Mouse (Mus musculus): ENCODE measurements around the gene Morf4l1. TPM values are rescaled to one million over a fixed set of nuclear protein-coding genes. Genes with fewer than 3 reads are reported as not detected.
"Not testable (repeated sequence)": the region's sequence is repeated elsewhere in the genome, so short reads cannot be mapped to it uniquely, and the experiment has no call there.

Morf4l1 gene
- total RNA-seq, 2 experiments from 2014 or later, result 279 to 288 TPM

DNA sequence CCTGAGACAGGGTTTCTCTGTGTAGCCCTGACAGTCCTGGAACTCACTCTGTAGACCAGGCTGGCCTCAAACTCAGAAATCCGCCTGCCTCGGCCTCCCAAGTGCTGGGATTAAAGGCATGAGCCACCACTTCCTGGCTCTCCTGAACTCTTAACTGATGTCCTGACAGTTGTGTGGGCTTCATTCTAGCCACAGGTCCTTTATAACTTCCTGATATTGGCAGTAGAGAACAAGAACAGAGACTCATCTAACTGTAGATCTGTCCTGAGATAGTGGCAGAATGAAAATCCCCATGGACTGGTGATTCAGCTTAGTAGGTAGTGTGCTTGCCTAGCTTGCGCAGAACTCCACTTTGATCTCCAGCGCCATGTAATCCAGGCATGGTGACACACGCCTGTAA lies 53.6 kb downstream of the Morf4l1 start:
- not testable (repeated sequence) for DNase-seq

DNA sequence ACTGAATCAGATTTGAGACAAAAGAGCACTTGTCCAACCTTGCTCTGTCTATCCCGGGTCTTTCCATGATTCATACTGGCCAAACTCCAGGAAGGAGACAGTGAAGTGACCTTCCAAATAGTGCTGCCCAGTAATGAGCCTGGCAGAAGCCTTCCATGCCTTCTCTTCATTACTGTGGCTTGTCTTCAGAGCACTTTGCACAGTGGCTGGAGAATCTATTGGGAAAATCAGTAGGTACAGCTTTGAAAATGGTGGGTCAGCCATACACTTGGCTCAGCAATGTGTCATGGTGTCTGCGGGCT lies 54.0 kb downstream of the Morf4l1 start:
- peak; percentile 64 for DNase-seq

DNA sequence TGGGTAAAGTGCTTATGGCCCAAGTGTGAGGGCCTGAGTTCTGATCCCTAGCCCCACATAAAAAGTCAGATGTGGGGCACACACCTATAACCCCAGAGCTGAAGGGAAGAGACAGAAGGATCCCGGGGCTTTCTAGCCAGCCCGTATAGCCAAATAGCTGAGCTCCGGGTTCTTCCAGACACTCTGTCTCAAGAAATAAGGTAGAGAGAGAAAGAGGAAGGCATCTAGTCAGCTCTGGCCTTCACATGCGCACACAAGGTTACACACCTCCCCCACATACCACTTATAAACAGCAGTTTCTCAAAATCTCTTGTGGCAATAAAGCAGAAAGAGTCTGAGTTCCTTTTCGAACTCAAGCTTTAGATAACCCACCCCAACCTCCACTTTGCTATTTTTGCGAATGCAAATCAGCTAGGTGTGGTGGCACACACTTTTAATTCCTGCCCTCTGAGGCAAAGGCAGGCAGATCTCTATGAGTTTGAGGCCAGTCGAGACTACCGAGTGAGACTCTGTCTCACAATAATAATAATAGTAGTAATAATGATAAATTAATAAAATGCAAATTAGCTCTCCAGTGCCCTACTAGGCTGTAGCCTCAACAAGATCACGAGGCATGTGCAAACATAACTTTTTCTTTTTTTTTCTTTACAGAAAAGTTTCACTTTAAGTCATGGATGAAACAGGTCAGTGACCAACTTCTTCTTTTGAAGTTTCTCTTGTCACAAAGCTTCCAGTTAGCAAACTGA lies 54.6 kb downstream of the Morf4l1 start:
- DNase-seq, result no peak

DNA sequence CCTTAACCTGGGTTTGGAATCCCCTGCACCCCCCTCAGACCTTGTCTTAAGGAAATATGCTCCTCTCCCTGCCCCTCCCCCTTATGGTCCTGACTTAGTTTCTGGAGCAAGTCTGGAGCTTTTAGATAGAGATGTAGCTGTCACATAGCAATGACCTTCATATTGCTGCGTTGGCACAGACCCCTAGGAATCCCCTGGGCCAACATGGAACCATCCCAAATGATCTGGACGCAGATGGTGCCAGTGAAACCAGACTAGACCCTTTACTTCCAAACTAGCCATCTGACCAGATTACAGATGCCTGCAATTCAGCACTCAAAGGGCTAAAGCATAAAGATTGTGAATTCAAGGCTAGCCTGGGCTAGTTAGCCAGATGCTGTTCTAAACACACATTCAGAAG lies 57.9 kb downstream of the Morf4l1 start:
- DNase-seq, result no peak

DNA sequence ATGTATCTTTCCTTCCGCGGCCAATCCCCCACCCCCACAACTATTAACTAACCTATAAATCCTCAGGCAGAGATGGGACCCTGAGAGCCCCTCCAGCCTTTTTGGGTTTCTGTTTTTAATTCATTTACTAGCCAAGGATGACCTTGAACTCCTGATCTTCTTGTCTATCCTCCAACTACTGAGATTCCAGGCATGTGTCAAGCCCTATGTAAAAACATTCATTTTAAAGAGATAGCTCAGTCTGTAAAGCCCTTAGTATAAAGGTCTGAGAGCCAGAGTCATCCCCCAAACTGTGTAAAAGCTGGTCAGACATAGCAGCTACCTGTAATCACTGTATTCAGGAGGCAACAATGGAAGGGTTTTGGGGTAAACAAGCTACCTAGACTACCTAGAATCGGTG lies 58.7 kb downstream of the Morf4l1 start:
- DNase-seq, result no peak

DNA sequence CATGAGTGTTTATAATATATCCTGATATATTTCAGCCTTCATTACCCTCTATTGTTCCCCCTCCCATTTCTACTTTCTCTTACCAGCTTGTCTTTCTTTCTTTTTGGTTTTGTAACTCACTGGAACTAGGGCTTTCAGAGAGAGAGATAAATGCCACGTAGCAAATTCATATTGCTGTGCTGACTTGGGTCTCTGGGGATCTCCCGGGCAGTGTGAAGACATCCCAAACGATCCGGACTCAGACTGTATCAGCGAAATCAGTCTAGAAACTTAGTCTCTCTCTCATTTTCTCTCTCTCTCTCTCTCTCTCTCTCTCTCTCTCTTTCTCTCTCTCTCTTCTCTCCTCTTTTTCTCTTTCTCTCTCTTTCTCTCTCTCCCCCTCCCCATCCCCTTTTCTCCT lies 59.2 kb downstream of the Morf4l1 start:
- no peak for DNase-seq

DNA sequence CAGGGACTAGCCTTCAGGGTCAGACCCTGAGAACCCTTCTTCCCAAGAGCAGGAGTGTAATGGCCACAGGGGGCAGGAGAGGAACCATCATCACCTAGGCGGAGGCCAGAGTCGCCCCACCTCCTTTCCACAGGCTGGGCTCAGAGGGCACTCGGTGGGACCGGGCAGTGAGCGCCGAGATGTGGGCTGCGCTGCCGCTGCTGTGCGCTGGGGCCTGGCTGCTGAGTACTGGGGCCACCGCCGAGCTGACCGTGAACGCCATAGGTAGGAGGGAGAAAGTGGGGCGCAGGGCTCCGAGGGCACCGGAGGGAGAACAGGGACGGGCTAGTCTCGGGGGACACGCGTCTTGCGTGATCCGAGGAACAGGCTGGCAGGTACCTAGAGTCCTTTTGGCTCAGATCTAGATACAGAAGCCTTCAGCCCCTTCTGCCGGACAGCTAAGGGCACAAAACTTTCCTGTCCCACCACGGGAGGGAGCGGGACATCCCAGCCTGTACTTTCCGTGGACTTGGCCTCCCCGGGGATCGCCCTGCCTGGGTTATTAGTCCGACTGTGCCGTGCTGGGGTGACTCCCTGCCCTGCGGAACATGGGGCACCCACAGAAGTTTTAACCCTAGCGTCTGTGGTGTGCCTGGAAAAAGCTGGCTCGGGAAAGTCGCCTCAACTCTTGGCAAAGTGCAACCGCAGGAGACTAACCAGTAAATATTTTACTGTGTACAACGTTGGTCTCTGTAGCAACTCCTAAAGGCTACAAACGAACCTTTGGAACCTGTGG lies 60.0 kb downstream of the Morf4l1 start:
- DNase-seq, result peak; percentile 87

DNA sequence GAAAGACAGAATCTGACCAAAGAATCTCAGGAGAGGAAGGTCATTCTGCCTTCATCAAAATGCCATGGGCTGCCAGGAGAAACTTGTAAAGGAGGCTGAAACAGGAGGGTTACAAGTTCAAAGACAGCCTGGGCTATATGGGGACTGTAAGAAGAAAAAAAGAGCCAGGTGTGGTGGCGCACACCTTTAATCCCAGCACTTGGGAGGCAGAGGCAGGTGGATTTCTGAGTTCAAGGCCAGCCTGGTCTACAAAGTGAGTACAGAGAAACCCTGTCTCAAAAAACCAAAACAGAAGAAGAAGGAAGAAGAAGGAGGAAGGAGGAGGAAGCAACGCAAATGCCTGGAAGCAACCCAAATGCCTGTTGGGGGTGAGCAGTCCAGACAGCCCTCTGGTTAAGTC lies 60.7 kb downstream of the Morf4l1 start, which contains the start of gene Ctsh:
Gene Ctsh (plus strand): TSS at position 301 of the 400 bp plus-strand sequence.
- no peak for DNase-seq

DNA sequence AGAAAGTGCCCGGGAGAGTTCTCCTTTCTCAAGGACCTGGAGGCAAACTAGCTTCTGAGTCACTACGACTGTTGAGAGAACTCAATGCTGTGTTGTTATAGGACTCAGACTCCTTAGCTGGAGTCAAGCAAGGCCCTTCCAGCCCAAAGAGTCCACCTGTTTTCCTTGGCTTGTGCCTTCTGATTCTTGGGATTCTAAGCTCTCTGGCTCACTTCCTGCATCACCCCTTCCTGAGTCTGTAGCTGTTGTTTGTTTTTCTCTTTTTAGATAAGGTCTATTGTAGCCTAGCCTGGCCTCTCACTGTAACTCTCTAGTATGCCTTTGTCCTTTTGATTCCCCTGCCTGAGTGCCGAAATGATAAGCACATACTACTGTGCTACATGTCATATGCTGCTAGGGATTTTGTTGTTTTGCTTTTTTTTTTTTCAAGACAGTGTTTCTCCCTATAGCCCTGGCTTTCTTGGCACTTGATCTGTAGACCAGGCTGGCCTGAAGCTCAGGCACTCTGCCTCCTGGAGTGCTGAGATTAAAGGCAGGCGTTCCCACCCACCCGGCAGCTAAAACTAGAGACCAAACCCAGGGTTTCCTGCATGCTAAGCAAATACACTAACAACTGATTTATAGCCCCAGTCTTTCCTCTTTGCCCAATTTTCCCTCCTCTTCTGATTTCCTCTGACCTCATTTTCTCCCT lies 66.5 kb downstream of the Morf4l1 start:
- DNase-seq, result no peak

DNA sequence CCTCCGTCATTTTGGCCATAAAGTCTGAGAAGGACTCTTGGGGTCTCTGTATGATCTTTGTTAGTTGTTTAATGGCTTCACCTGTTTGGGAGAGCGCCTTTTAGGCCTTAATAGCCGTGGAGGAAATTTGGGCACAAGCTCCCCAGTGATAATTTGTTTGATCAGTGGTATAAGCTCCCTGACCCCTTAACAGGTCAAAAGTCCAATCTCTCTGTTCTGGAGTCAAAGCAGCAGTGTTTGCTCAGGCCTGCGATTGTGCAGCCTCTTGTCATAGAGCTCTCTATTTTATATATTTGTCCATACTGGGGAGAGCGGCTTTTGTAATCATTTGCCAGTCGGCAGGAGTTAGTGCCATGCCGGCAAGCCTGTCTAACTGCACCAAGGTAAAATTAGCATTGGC lies 69.4 kb downstream of the Morf4l1 start:
- no peak for DNase-seq

DNA sequence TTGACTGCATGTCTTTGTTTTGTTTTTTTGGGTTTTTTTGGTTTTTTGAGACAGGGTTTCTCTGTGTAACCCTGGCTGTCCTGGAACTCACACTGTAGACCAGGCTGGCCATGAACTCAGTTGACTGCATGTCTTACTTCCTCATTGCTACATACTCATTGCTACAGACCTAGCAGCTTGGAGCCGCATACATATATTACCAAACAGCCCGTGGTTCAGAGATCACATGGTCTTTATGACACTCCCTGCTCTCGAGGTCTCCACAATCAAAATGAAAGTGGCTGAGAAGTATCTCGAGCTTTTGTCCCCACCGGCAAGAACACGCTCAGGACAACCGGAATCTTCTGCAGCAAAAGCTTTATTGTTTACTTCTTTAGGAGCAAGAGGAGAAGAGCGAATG lies 71.7 kb downstream of the Morf4l1 start:
- DNase-seq, result not testable (repeated sequence)

Other genes starting within 250 kb of the Morf4l1 start
- 1 to 10 TPM; 1.9 TPM for gene Rasgrf1, start 204.9 kb downstream of the Morf4l1 start, total RNA-seq (2021)
- gene Ctsh, start 60.6 kb downstream of the Morf4l1 start, total RNA-seq (2021), result 100 to 1,000 TPM in 1 of 2 experiments, 10 to 100 TPM in 1; 98.8 to 134 TPM
- gene Adamts7, start 48.3 kb upstream of the Morf4l1 start, total RNA-seq (2021), result 10 to 100 TPM in 1 of 2 experiments, 1 to 10 TPM in 1; 8.4 to 10.7 TPM
- gene Tbc1d2b, start 156.0 kb upstream of the Morf4l1 start, total RNA-seq (2021), result 10 to 100 TPM; 33.0 to 34.9 TPM

Measured in adrenal gland, postnatal 10 days (tissue).